Mouse (Mus musculus) G1E (cell line): ENCODE measurements at regions not wholly inside any gene's neighbourhood (a gene's known extent, or its start where the extent isn't known, plus 50 kb on each side); places are given as distances from the start of the nearest gene placed in this dataset.

Source experiments
- CTCF ChIP-seq: IDR thresholded peaks from 2 replicates; pipeline ENCODE4 v1.5.1; 2012; ENCODE audit warnings: low read depth, low read length, inconsistent platforms, mixed read lengths
- GATA1 ChIP-seq: IDR thresholded peaks from 2 replicates; pipeline ENCODE4 v1.6.1; 2012; ENCODE audit warnings: borderline replicate concordance, low read length, inconsistent platforms, mixed read lengths
- GATA2 ChIP-seq: IDR thresholded peaks from 2 replicates; pipeline ENCODE4 v1.6.1; 2012; ENCODE audit warnings: low read depth, low read length, inconsistent platforms, borderline replicate concordance
- TAL1 ChIP-seq: conservative IDR thresholded peaks from 2 replicates; pipeline ENCODE4 v1.6.1; 2012; ENCODE audit warnings: low read depth, low read length, inconsistent platforms, mixed read lengths

DNA sequence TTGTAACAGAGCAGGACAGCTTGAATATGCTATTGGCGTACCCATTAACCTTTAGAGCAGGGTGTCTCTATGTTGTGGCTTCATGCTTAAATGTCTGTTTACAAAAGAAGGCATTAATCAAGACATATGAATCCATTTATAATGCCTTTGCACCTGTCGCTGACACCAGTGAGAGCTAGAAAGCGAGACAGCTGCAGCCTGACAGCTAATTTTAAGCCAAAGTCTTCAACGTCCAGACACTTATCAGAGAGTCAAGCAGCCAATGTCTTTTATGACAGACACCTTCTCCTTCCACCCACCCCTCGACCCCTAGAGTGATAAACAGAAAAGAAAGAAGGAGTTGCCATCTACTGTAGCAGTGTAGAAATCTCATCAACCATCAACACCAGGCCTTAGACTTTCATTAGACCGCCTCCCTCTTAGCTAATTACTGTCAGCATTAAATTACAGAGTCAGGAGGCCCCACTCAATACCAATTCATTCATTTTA is 89.3 kb upstream of the Fam98a start:
- TF ChIP-seq CTCF (no peak), TAL1 (no peak), GATA1 (no peak), GATA2 (no peak)
